Mouse (Mus musculus) intestine, embryonic 15.5 days (tissue): ENCODE data around the gene Shoc2. TPM values are rescaled to one million over a fixed set of nuclear protein-coding genes. Genes with fewer than 3 reads are reported as not detected.

Experiments
- ATAC-seq: fragments of 200-750 bp; cut with Nextera tagmentation; 2 replicates; pipeline ENCODE4 v1.8.0; 2017; ENCODE audit warnings: moderate TSS enrichment, moderate library complexity
- H3K27ac ChIP-seq: fragments of 300-500 bp; sonication (generic); 2 replicates; pipeline ENCODE4 v1.5.1; 2015; ENCODE audit warnings: mild to moderate bottlenecking, inconsistent platforms
- H3K27me3 ChIP-seq: fragments of 300-500 bp; sonication (generic); replicated peaks from 2 replicates; pipeline ENCODE4 v1.6.1; 2015; ENCODE audit warnings: inconsistent platforms
- H3K36me3 ChIP-seq: fragments of 300-500 bp; sonication (generic); 2 replicates; pipeline ENCODE4 v1.6.1; 2015; ENCODE audit warnings: inconsistent platforms
- H3K4me1 ChIP-seq: fragments of 300-500 bp; sonication (generic); replicated peaks from 2 replicates; pipeline ENCODE4 v1.6.1; 2015; ENCODE audit warnings: inconsistent platforms
- H3K4me2 ChIP-seq: fragments of 300-500 bp; sonication (generic); replicated peaks from 2 replicates; pipeline ENCODE4 v1.6.1; 2015; ENCODE audit warnings: mild to moderate bottlenecking, inconsistent platforms
- H3K4me3 ChIP-seq: fragments of 300-500 bp; sonication (generic); replicated peaks from 2 replicates; pipeline ENCODE4 v1.5.1; 2015; ENCODE audit warnings: inconsistent platforms
- H3K9ac ChIP-seq: fragments of 300-500 bp; sonication (generic); 2 replicates; pipeline ENCODE4 v1.6.1; 2015; ENCODE audit warnings: inconsistent platforms
- H3K9me3 ChIP-seq: fragments of 300-500 bp; sonication (generic); 2 replicates; pipeline ENCODE4 v1.6.1; 2016; ENCODE audit warnings: inconsistent platforms
- WGBS: fragments of 180-500 bp; shearing (Covaris S2); methylation state at CpG from one replicate; pipeline ENCODE4 v1.1.7; 2015; 5-methylcytosine and 5-hydroxymethylcytosine counted together
- polyA plus RNA-seq: library from polyadenylated mRNA; unstranded; fragments of >200 nt; fragmentation: Nextera tagmentation; extraction: Ambion mirVana; gene quantifications from 2 replicates; pipeline ENCODE4 v1.2.1, GENCODE M21; 2015

The Shoc2 gene
- polyA plus RNA-seq, 1 experiment from 2014 or later: 42.9 TPM

DNA sequence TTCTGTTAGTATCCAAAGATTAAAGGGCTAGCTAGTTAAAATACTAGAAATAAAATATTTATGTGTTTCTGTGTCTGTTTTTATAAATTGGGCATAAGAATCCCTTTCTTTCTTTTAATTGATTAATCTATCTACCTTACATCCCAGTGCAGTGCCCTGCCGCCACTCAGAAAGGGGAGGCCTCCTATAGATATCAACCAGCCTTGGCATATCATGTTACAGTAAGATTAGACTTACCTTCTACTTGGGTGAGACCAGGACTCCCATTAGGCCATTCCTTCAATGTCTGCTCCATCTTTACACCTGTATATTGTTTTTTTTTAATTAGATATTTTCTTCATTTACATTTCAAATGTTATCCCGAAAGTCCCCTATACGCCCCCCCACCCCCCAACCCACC, 40.5 kb downstream of the Shoc2 start:
- no peak overlapping the region for H3K9ac ChIP-seq
- no peak for ATAC-seq
- H3K4me2 ChIP-seq: no peak overlapping the region
- H3K27me3 ChIP-seq: no peaks in the 10 kb centered on the region
- no peaks in the 10 kb centered on the region for H3K9me3 ChIP-seq
- peaks cover 5% of the 10 kb centered on the region; the same call in 1 of the 2 replicates for H3K4me1 ChIP-seq
- H3K36me3 ChIP-seq: no peaks in the 10 kb centered on the region
- WGBS: 88% methylated on average over 3 of the region's 3 CpGs
- no peak overlapping the region for H3K27ac ChIP-seq
- no peak overlapping the region for H3K4me3 ChIP-seq

DNA sequence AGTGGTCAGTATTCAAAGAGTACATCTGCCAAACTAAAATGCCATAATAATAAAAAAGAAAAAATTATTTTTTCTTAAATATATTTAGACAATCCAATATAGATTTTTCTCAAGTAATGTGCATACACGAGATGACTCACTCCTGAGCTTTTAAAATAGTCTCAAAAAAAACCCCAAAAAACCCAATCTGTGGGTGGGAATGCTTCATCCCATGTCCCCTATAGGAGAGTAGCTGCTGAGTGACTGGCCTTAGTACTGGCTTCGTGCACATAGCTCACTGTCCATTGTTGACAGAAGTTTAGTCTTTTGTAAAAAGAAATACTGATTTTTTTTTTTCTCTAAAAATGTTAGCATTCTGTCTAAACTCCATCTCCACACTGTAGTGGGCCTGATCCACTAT, 46.4 kb downstream of the Shoc2 start:
- Histone ChIP-seq H3K4me3 (no peak overlapping the region), H3K36me3 (no peaks in the 10 kb centered on the region), H3K27me3 (no peaks in the 10 kb centered on the region), H3K9me3 (no peaks in the 10 kb centered on the region), H3K4me1 (no peaks in the 10 kb centered on the region), H3K4me2 (no peak overlapping the region), H3K27ac (no peak overlapping the region), H3K9ac (no peak overlapping the region)
- ATAC-seq: no peak
- WGBS: 87% methylated on average over 2 of the region's 2 CpGs

DNA sequence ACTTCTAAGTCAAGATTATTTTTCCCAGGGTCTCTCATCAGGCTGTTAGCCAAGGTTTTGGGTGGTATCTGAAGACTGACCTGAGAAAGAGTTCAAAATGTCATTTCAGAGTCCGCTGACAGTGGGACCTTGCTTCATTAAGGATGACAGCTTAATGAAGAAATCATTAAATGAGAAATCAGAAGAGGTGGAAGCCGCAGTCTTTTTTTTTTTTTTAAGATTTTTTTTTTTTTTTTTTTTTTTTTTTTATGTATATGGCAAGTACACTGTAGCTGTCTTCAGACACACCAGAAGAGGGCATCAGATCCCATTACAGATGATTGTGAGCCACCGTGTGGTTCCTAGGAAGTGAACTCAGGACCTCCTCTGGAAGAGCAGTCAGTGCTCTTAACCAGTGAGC, 49.8 kb downstream of the Shoc2 start:
- Histone ChIP-seq H3K36me3 (no peaks in the 10 kb centered on the region), H3K4me2 (no peak overlapping the region), H3K27me3 (no peaks in the 10 kb centered on the region), H3K9ac (no peak overlapping the region), H3K4me3 (no peak overlapping the region), H3K9me3 (no peaks in the 10 kb centered on the region), H3K27ac (no peak overlapping the region), H3K4me1 (no peaks in the 10 kb centered on the region)
- ATAC-seq: no peak
- 80% methylated on average over 3 of the region's 3 CpGs for WGBS

DNA sequence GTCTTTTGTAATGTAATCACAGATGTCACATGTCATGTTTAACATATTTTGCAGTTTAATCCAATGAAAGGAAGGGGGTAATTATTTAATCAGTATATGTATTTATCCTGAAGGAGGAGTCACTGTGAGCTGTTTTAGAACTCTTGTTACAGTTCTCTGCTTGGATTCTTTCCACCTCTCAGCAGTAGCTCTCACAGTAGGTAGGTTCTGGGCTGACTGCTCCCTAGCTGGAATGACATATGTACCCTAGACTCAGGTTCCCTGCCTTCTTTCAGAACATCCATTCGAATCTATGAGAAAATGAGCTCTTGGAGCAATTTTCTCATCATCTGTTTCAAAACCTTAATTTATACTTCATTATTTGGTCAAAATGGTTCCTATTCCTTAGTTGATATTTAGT, 50.2 kb downstream of the Shoc2 start:
- Histone ChIP-seq H3K27ac (no peak overlapping the region), H3K4me3 (no peak overlapping the region), H3K27me3 (no peaks in the 10 kb centered on the region), H3K9me3 (no peaks in the 10 kb centered on the region), H3K36me3 (no peaks in the 10 kb centered on the region), H3K9ac (no peak overlapping the region), H3K4me1 (no peaks in the 10 kb centered on the region), H3K4me2 (no peak overlapping the region)
- WGBS: 81% methylated on average over 1 of the region's 1 CpGs
- no peak for ATAC-seq

DNA sequence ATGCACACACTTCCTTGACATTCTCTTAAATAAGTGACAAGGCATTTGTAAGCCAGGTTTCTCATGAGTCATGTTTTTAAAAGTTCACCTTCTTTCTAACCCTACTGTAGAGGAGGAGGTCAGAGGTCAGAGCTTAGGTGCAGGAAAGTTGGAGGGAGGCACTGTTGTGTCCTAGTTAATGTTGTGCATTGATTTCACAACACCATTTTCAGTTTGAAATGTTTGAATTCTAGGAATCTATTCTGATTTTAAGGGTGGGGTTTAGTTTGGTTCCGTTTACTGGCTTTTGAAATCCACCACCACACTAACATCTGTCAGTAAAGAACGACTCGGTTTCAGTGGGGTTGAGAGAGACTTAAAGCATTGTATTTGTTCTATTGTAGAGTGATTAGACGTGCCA, 66.9 kb downstream of the Shoc2 start:
- 78% methylated on average over 4 of the region's 4 CpGs for WGBS
- Histone ChIP-seq H3K27ac (no peak overlapping the region), H3K4me3 (no peak overlapping the region)

DNA sequence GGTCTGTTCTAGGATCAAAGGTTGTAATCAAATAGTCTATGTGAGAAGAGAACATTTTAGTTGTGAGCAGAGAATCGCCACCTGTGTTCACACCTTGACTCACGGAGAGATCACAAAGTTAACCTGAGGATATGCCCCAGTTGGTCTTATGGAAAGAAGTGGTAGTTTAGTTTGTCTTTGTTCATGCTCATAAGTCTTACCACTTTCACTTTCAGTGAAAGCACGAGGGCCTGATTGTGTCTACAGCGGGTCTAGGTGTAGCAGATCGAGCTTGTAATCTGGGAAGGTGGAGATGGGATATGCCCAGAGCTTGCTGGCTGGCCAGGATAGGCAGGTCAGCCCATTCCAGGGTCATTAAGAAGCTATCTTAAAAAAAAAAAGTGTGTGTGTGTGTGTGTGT, 70.9 kb downstream of the Shoc2 start:
- Histone ChIP-seq H3K4me1 (no peaks in the 10 kb centered on the region), H3K4me2 (no peak overlapping the region), H3K4me3 (no peak overlapping the region), H3K9me3 (no peaks in the 10 kb centered on the region), H3K27ac (no peak overlapping the region), H3K36me3 (no peaks in the 10 kb centered on the region), H3K27me3 (no peaks in the 10 kb centered on the region), H3K9ac (no peak overlapping the region)
- 90% methylated on average over 5 of the region's 5 CpGs for WGBS
- no peak for ATAC-seq

More for the DNA sequence above, 66.9 kb downstream of the Shoc2 start:
- Histone ChIP-seq H3K36me3 (no peaks in the 10 kb centered on the region), H3K9me3 (no peaks in the 10 kb centered on the region), H3K27me3 (no peaks in the 10 kb centered on the region), H3K4me2 (no peak overlapping the region), H3K9ac (no peak overlapping the region), H3K4me1 (no peaks in the 10 kb centered on the region)
- no peak for ATAC-seq

DNA sequence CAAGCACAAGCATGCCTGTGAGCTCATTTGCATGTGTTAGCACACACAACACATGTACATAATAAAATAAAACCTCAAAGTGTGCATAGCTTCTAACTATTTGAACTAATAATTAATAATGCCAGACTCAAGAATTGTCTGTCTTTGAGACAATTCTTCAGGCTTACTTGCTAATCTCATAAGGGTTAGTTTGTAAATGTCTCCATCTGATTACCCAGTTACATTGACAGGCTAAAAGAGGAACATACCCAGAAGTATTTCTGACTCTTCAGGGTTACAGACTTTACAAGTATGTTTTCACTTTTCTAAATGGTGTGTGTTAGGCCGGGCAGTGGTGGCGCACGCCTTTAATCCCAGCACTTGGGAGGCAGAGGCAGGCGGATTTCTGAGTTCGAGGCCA, 71.4 kb downstream of the Shoc2 start:
- Histone ChIP-seq H3K27ac (no peak overlapping the region), H3K4me2 (no peak overlapping the region), H3K4me3 (no peak overlapping the region), H3K36me3 (no peaks in the 10 kb centered on the region), H3K4me1 (no peaks in the 10 kb centered on the region), H3K9me3 (no peaks in the 10 kb centered on the region), H3K27me3 (no peaks in the 10 kb centered on the region), H3K9ac (no peak overlapping the region)
- no peak for ATAC-seq
- WGBS: 94% methylated on average over 5 of the region's 5 CpGs

DNA sequence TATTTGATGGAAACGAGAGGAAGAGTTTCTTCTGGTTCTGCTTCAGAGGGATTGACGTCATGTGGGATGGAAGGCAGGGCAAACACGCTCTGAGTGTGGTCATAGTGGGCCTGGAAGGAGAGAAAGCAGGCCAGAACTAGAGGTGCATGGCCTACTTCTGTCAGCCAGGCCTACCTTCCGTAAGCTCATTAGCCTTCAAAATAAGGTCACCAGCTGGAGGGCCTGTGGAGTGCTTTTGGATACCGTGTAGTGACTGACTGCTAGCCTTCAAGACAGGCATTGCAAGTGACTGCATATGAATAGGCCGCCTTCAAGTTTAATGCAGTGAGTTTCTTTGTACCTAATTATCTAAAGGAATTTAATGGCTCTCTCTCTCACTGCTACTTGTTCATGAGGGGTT, 91.0 kb downstream of the Shoc2 start:
- no peaks in the 10 kb centered on the region for H3K27me3 ChIP-seq
- H3K4me3 ChIP-seq: no peak overlapping the region
- no peak overlapping the region for H3K27ac ChIP-seq
- H3K9ac ChIP-seq: no peak overlapping the region
- H3K36me3 ChIP-seq: no peaks in the 10 kb centered on the region
- no peak for ATAC-seq
- H3K4me2 ChIP-seq: no peak overlapping the region
- H3K4me1 ChIP-seq: no peaks in the 10 kb centered on the region
- no peaks in the 10 kb centered on the region for H3K9me3 ChIP-seq
- WGBS: 92% methylated on average over 6 of the region's 6 CpGs

DNA sequence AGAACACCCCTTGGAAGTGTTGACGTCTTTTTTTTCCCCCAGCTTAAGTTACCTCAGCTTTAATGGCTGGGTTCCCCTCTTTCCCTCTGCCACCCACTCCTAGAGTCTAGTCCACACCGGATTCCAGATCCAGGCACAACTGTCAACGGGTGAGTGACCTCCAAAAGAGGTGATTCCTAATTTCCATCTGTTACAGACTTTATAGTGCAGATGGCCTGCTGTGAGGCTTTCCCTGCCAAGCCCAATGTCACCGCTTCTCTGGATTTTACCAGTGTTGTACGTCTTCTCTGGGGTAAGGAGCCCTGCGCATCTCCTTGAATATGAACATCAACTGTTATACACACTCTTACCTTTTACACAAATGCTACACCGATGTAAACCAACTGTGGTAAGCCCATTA, 95.3 kb downstream of the Shoc2 start:
- Histone ChIP-seq H3K4me1 (0 out of 2 replicates have a peak, but pooled peaks cover under 1% of the 10 kb centered on the region), H3K4me3 (no peak overlapping the region), H3K27me3 (no peaks in the 10 kb centered on the region), H3K9ac (no peak overlapping the region), H3K27ac (no peak overlapping the region), H3K4me2 (no peak overlapping the region), H3K9me3 (no peaks in the 10 kb centered on the region), H3K36me3 (no peaks in the 10 kb centered on the region)
- ATAC-seq: no peak
- 80% methylated on average over 7 of the region's 7 CpGs for WGBS

DNA sequence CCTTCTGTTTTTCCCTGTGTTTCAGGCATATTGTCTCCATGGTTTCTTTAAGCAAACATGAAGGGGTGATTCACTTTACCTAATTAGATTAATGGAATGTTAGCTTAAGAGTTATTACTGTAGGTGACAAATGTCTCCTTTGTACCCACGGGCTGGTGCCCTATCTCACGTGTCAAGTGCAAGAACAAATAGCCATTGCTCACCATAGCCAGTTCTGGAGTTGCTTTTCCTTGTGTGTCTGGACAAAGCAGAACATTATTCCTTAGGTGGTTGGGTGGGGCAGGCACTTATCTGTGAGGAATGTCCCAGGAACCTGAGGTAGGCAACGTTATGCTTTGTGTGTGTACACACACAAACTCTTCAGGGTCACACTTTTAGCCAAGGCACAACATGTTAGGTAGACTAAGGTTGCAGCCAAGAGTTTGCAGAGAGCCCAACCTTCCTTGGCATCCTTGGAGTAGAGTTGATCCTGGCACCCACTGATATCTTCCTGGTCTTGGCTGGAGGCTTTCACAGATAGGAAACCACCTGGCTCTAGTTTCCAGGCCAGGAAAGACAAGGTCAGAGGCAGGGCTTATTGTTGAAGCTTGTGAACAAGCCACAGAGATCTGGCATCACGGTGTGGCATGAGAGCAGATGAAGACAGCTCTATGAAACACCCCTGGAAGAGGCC, 96.4 kb downstream of the Shoc2 start:
- 0 out of 2 replicates have a peak, but pooled peaks cover 9% of the 10 kb centered on the region for H3K4me1 ChIP-seq
- no peaks in the 10 kb centered on the region for H3K9me3 ChIP-seq
- no peak overlapping the region for H3K4me3 ChIP-seq
- no peak for ATAC-seq
- H3K27ac ChIP-seq: no peak overlapping the region
- H3K36me3 ChIP-seq: no peaks in the 10 kb centered on the region
- peaks cover 4% of the 10 kb centered on the region; the same call in 1 of the 2 replicates for H3K27me3 ChIP-seq
- peak overlapping the region; percentile 12 for H3K4me2 ChIP-seq
- WGBS: 38% methylated on average over 4 of the region's 4 CpGs
- no peak overlapping the region for H3K9ac ChIP-seq

DNA sequence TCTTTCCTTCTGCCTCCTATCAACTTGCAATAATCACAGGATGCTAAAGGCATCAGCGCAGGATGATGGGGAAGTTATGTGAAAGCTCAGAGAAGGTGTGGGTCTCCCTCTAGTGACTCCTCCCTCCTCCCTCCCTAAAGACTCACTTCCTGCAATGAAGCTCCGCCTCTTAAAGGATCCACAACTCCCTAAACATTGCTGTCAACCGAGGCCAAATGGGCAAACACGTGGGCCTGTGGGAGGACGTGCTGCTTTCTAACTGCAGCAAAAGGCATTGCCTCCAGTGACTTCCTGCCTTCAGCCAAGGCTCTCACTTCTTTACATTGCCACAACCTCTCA, 96.9 kb downstream of the Shoc2 start:
- Histone ChIP-seq H3K9me3 (no peaks in the 10 kb centered on the region), H3K27ac (no peak overlapping the region), H3K9ac (no peak overlapping the region), H3K36me3 (no peaks in the 10 kb centered on the region), H3K4me1 (peaks cover 13% of the 10 kb centered on the region), H3K4me2 (peak overlapping the region; percentile 12), H3K27me3 (peaks cover 6% of the 10 kb centered on the region), H3K4me3 (no peak overlapping the region)
- no peak for ATAC-seq
- 29% methylated on average over 5 of the region's 5 CpGs for WGBS

DNA sequence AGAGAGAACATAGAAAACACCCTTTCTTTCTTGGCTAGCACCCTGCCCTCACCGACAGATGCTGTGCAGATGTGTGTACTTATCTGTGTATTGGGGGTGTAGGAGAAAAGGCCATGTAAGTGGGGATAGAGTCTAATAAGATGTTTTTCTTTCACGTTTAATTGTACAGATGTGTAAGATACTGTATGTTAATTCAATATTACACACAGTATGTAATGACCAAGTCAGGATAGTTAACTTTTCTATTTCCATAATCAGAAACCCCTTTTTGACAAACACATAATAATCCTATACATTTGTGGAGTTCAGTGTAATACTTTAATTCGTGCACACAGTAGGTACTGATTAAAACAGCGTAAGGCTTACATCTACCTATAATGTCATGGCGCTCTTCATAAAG, 99.7 kb downstream of the Shoc2 start, which contains the start of gene Adra2a:
Gene Adra2a, plus strand, starts transcription at position 301 of the 400 bp plus-strand sequence.
- no peaks in the 10 kb centered on the region for H3K9me3 ChIP-seq
- H3K27me3 ChIP-seq: peaks cover 18% of the 10 kb centered on the region
- peak within 1 kb of the TSS; percentile 60 for H3K4me3 ChIP-seq
- no peak for ATAC-seq
- peaks cover 39% of the 10 kb centered on the region for H3K4me1 ChIP-seq
- peak within 1 kb of the TSS; percentile 100 for H3K4me2 ChIP-seq
- H3K9ac ChIP-seq: peak within 1 kb of the TSS; percentile 71
- H3K27ac ChIP-seq: no peak within 1 kb of the TSS
- no peaks in the 10 kb centered on the region for H3K36me3 ChIP-seq
- 72% methylated on average over 5 of the region's 5 CpGs for WGBS
